Mouse (Mus musculus) embryonic facial prominence, embryonic 10.5 days (tissue): Measurements from ENCODE around the gene Olfr1423. TPM values are rescaled to one million over a fixed set of nuclear protein-coding genes. Genes with fewer than 3 reads are reported as not detected.
"Not testable (repeated sequence)": the region's sequence is repeated elsewhere in the genome, so short reads cannot be mapped to it uniquely, and the experiment has no call there.

Experiments used
- DNase-seq: peaks from one replicate; pipeline ENCODE4 v3.0.0-alpha.2; 2017; ENCODE audit warnings: low spot score
- H3K27ac ChIP-seq: fragments of 300-500 bp; sonication (generic); replicated peaks from 2 replicates; pipeline ENCODE4 v1.5.1; 2016; ENCODE audit warnings: mild to moderate bottlenecking
- H3K27me3 ChIP-seq: fragments of 300-500 bp; sonication (generic); replicated peaks from 2 replicates; pipeline ENCODE4 v1.6.1; 2016; ENCODE audit warnings: low read depth, mild to moderate bottlenecking; ENCODE audit not compliant: poor library complexity, severe bottlenecking
- H3K36me3 ChIP-seq: fragments of 300-500 bp; sonication (generic); replicated peaks from 2 replicates; pipeline ENCODE4 v1.6.1; 2016; ENCODE audit warnings: mild to moderate bottlenecking, moderate library complexity
- H3K4me1 ChIP-seq: fragments of 300-500 bp; sonication (generic); 2 replicates; pipeline ENCODE4 v1.6.1; 2016
- H3K4me3 ChIP-seq: fragments of 300-500 bp; sonication (generic); 2 replicates; pipeline ENCODE4 v1.5.1; 2016; ENCODE audit warnings: mild to moderate bottlenecking, moderate library complexity
- H3K9me3 ChIP-seq: fragments of 300-500 bp; sonication (generic); 2 replicates; pipeline ENCODE4 v1.6.1; 2016; ENCODE audit warnings: mild to moderate bottlenecking
- WGBS: fragments of 180-500 bp; shearing (Covaris S2); methylation state at CpG from one replicate; pipeline ENCODE4 v1.1.7; 2016; 5-methylcytosine and 5-hydroxymethylcytosine counted together
- polyA plus RNA-seq: library from polyadenylated mRNA; unstranded; fragments of >200 nt; fragmentation: Nextera tagmentation; extraction: Ambion mirVana; gene quantifications from 2 replicates; pipeline ENCODE4 v1.2.1, GENCODE M21; 2016

The Olfr1423 gene
- polyA plus RNA-seq, 1 experiment from 2014 or later = 0.04 TPM

DNA sequence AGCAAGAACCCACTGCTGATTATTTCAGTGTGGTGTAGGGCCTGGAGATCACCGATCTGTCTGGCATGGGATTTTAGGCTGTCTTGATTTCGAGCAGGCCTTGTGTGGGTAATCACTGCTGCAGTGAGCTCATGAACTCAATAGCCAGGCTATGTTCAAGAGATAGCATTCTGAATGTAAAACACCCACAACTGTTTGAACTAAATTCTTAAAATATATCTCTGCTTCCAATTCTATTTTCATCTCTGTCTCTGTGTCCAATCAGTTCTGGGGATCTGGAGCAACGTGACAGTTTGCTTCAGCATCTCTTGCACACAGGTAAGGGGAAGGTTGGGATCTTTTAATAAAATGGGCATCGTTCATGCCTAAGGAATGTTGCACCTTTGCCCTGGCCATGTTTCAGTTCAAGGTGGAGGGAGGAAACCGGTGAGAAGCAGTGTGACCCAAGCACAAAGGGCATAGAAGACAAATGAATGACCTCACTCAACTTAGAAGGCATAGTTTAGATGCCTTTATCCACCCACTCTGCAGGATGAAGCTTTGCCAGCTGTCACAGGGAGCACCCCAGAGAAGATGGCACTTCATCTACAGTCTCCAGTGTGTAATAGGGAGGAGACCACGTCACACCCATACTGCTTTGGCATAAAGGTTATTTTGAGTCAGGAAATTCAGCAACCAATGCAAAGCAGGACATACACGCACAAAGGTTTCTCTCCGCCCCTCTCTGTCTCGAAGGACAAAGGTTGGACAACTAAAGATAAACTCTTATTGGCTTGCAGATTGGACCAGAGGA lies 36.7 kb downstream of the Olfr1423 start:
- peaks cover 35% of the 10 kb centered on the region for H3K4me1 ChIP-seq
- peak overlapping the region; percentile 69 for H3K4me3 ChIP-seq
- 64% methylated on average over 9 of the region's 9 CpGs for WGBS
- no peaks in the 10 kb centered on the region for H3K36me3 ChIP-seq
- no peaks in the 10 kb centered on the region for H3K27me3 ChIP-seq
- H3K27ac ChIP-seq = no peak overlapping the region
- DNase-seq = no peak
- H3K9me3 ChIP-seq = no peaks in the 10 kb centered on the region

DNA sequence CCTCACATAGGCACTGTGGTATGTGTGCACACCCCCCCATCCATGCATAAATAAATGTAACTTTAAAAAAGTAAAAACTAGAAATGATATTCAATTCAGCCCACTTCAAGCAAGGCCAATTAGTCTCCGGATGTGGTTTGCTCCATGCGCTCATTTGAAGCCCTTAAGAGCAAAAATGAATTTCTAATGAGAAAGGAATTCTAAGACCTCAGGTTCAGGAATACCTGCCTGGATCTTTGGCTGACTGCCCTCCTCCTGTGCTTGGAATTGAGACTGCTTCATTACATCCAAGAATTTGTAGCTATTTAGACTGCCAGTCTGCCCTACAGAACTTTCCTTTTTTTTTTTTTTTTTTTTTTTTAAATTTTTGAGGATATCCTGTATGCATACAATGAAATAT lies 37.5 kb downstream of the Olfr1423 start:
- WGBS = 86% methylated on average over 2 of the region's 2 CpGs
- DNase-seq = no peak

DNA sequence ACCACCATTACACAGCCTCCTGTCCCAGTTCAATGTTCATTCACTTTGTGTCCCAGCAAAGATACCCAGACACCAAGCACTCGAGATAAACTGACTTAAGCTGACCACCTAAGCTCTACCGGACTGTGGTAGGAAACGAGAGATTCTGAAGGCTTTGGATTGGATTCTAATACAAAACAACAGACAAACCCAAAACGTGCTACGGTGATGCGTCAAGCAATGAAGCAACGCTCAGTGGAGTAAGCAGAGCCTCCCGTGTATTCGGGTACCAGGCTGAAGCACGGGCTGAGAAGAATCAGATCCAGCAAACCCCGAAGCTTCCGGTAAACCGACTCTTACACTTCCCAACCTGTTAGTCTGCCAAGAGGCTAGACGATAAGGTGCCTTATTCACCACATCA lies 38.3 kb downstream of the Olfr1423 start:
- no peaks in the 10 kb centered on the region for H3K27me3 ChIP-seq
- peaks cover 25% of the 10 kb centered on the region for H3K4me1 ChIP-seq
- WGBS = 50% methylated on average over 14 of the region's 14 CpGs
- H3K4me3 ChIP-seq = peak overlapping the region; percentile 44
- no peaks in the 10 kb centered on the region for H3K9me3 ChIP-seq
- peak overlapping the region; percentile 19; the same call in 1 of the 2 replicates for H3K27ac ChIP-seq
- no peaks in the 10 kb centered on the region for H3K36me3 ChIP-seq
- DNase-seq = no peak

More for the DNA sequence above, 37.5 kb downstream of the Olfr1423 start:
- H3K9me3 ChIP-seq = no peaks in the 10 kb centered on the region
- H3K27ac ChIP-seq = no peak overlapping the region
- H3K4me3 ChIP-seq = no peak overlapping the region
- H3K27me3 ChIP-seq = no peaks in the 10 kb centered on the region
- peaks cover 29% of the 10 kb centered on the region for H3K4me1 ChIP-seq
- H3K36me3 ChIP-seq = no peaks in the 10 kb centered on the region

DNA sequence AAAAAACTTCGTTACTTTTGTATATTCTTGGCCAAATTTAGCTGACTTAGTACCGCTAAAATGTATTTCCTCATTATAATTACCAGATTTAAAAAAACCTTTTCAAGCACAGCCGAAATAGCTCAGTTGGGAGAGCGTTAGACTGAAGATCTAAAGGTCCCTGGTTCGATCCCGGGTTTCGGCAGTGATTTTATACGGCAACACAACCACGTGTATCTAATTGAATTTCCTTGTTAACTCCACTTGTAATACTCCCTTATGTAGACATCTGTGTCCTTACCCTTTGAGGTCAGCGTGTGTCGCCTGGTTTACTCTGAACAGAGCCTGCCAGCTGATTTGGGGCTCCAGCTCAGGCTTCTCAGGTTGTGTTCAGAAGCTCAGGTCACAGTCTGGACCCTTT lies 39.0 kb downstream of the Olfr1423 start:
- Histone ChIP-seq H3K36me3 (no peaks in the 10 kb centered on the region), H3K9me3 (no peaks in the 10 kb centered on the region), H3K4me3 (peak overlapping the region; percentile 44), H3K4me1 (peaks cover 18% of the 10 kb centered on the region), H3K27ac (no peak overlapping the region), H3K27me3 (no peaks in the 10 kb centered on the region)
- WGBS = 2% methylated on average over 11 of the region's 11 CpGs
- DNase-seq = peak; percentile 84

DNA sequence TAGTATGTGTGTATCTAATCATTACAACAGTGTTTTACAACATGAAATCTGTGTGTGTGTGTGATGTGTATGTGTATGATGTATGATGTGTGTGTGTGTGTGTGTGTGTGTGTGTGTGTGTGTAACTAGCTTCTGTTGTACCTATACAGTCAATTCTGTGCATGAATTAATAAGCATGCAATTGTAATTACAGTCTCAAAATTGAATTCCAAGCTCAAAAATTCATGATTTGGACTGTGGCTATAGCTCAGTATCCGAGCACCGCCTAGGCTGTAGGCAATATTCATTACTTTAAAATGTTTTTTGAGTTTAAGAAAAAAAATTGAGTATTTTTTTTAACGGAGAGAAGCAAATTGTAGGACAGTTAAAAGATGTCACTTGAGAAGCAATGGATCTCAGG lies 39.4 kb downstream of the Olfr1423 start:
- H3K4me3 ChIP-seq = peak overlapping the region; percentile 44
- no peaks in the 10 kb centered on the region for H3K9me3 ChIP-seq
- no peaks in the 10 kb centered on the region for H3K36me3 ChIP-seq
- 25% methylated on average over 3 of the region's 3 CpGs for WGBS
- H3K27me3 ChIP-seq = no peaks in the 10 kb centered on the region
- no peak for DNase-seq
- H3K27ac ChIP-seq = no peak overlapping the region
- H3K4me1 ChIP-seq = peaks cover 14% of the 10 kb centered on the region

DNA sequence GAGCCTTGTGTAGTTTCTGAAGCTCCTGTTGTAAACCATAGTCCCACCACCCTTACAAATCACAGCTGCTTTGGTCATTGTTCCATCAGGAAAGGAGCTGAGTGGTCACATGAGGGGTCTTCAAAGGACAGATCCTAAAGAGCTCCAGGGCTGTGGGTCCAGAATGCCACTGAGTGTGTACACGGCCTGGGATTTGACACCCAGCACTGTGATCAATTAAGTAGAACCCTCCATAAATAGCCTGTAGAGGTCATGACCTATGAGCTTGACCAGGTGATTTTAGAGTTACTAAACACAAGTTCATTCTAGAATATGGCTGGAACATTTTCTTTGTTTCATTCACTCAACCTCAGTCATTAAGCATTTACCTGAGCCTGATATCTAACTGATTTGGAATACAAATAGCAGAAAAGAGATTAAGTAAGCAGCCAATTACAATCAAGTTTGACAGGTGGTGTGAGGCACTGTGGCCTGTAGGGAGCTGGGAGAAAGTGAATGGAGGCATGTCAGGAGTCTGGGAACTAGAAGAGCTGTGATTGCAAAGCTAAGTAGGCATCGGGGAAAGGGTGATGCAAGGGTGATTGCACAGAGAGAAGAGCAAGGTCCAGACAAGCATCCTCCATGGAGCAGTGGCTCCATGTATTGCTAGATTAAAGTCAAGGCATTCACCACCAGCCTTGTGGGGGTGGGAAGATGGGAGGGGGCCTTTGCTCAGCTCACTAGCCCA lies 45.2 kb downstream of the Olfr1423 start:
- 0 out of 2 replicates have a peak, but pooled peaks cover 4% of the 10 kb centered on the region for H3K4me1 ChIP-seq
- H3K9me3 ChIP-seq = no peaks in the 10 kb centered on the region
- 69% methylated on average over 2 of the region's 2 CpGs for WGBS
- H3K27me3 ChIP-seq = no peaks in the 10 kb centered on the region
- H3K4me3 ChIP-seq = no peak overlapping the region
- DNase-seq = no peak
- peaks cover 45% of the 10 kb centered on the region for H3K36me3 ChIP-seq
- no peak overlapping the region for H3K27ac ChIP-seq

DNA sequence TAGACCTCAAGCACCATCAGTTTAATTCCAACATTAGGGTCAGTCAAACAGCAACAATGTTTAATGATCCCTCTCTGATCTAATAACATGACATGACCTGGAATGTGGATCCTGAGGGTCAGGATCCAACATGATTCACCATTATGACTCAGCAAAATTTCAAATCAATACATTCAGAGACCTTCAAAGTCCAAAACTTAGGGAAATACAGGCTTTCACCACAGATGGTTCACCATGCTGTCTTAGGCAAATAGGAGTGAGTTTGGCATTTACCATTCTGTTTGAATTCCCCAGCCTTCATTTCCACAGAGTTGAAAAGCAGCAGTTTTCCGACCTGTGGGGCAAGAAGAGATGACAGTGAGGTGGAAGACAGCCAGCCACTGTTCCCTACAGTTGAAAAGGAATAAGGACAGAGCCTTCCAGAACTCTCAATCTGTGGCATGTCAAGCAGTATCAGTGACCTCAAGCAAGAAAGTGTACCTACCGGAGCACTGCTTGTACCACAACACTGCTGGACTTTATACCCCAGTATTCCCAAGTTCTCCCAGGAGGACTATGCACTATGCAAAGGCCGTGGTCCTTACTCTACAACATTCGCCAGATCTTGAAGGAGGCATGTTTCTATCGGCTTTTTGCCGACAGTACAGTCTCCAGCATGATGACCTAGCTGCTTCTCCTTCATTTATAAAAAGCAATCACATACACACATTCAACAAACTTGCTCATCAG lies 46.2 kb downstream of the Olfr1423 start:
- Histone ChIP-seq H3K36me3 (peaks cover 55% of the 10 kb centered on the region), H3K27me3 (no peaks in the 10 kb centered on the region), H3K4me3 (no peak overlapping the region), H3K27ac (no peak overlapping the region), H3K4me1 (no peaks in the 10 kb centered on the region), H3K9me3 (no peaks in the 10 kb centered on the region)
- WGBS = 90% methylated on average over 6 of the region's 6 CpGs
- no peak for DNase-seq

DNA sequence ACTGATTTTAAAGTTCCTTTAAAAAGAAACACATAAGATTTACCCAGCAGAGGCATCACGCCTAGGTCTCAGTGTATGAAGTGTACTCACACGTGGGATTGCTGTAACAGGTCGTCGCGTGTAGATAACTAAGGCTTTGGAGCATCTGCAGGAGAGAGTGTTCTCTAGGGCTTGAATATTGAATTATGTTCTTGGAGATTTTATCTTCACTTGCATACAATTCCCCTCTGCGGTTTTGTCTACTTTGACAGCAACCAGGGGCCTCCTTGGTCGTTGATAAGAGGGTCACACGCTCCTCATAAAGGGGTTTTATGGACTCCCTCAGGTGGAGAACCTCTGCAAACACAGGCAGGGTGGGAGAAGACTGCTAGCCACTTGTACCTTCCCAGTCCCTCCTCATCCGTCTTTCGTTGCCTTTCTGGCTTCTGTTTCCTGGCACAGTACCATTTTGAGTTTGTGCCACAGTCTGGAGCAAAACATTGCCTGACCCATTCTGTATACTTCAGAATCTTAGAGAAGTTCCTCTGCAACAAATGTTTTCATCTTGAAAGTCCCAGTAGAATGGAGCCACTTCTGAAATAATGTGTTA lies 48.6 kb downstream of the Olfr1423 start:
- 93% methylated on average over 10 of the region's 10 CpGs for WGBS
- Histone ChIP-seq H3K4me3 (no peak overlapping the region), H3K4me1 (no peaks in the 10 kb centered on the region), H3K9me3 (no peaks in the 10 kb centered on the region), H3K36me3 (peaks cover 78% of the 10 kb centered on the region), H3K27ac (no peak overlapping the region), H3K27me3 (no peaks in the 10 kb centered on the region)
- DNase-seq = no peak

DNA sequence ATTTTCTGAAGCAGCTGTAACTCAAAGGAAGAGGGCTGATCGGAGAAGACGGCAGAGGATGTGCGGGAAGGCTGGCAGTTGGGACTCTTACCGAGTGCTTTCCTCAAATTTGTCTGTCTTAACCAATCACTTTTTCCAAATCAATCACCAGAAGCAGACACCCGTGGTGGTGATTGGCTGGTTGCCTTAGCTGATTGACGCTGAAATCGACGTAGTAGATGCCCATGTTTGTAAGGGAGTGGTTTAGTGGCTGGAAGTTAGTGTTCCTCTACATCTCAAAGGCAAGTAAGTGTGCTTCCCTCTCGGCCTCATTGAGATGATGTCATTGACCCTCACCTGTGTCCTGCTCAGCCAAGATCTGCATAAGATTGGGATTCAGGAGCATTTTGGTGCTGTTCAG lies 49.1 kb downstream of the Olfr1423 start:
- WGBS = 94% methylated on average over 9 of the region's 9 CpGs
- Histone ChIP-seq H3K9me3 (no peaks in the 10 kb centered on the region), H3K27ac (no peak overlapping the region), H3K36me3 (peaks cover 83% of the 10 kb centered on the region), H3K27me3 (no peaks in the 10 kb centered on the region), H3K4me1 (no peaks in the 10 kb centered on the region), H3K4me3 (no peak overlapping the region)
- no peak for DNase-seq

DNA sequence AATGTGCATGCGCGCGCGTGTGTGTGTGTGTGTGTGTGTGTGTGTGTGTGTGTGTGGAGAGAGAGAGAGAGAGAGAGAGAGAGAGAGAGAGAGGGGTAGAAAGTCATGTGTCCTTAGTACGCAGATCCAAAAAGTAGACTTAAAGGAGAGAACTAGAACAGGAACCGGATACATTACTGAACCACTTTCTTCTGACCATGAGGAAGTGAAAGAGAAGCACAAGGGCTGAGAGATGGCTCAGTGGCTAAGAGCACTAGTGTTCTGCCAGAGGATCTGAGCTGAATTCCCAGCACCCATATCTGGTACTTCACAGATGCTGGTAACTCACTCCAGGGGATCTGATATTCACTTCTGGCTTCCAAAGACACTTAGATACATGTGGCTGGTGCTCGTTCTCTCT lies 51.8 kb downstream of the Olfr1423 start:
- 95% methylated on average over 7 of the region's 7 CpGs for WGBS

DNA sequence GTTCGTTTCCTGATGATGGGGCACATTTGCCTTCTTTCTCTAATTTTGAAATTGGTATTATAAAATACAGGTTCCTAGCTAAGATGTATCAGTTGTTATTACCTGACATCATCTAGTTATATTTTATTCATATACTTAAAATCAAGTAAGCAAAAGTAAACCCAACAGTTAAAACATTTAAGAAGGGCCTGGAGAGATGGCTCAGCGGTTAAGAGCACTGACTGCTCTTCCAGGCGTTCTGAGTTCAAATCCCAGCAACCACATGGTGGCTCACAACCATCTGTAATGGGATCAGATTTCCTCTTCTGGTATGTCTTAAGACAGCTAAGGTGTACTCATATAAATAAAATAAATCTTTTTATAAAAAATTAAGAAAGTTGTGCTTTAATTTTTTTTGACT lies 53.3 kb downstream of the Olfr1423 start:
- Histone ChIP-seq H3K9me3 (no peaks in the 10 kb centered on the region), H3K36me3 (peaks cover 96% of the 10 kb centered on the region), H3K27ac (no peak overlapping the region), H3K4me3 (no peak overlapping the region), H3K4me1 (no peaks in the 10 kb centered on the region), H3K27me3 (no peaks in the 10 kb centered on the region)
- 92% methylated on average over 3 of the region's 3 CpGs for WGBS
- DNase-seq = no peak

More for the DNA sequence above, 51.8 kb downstream of the Olfr1423 start:
- Histone ChIP-seq H3K36me3 (peaks cover 93% of the 10 kb centered on the region), H3K27me3 (no peaks in the 10 kb centered on the region), H3K4me1 (no peaks in the 10 kb centered on the region), H3K9me3 (no peaks in the 10 kb centered on the region), H3K27ac (no peak overlapping the region), H3K4me3 (no peak overlapping the region)
- no peak for DNase-seq

DNA sequence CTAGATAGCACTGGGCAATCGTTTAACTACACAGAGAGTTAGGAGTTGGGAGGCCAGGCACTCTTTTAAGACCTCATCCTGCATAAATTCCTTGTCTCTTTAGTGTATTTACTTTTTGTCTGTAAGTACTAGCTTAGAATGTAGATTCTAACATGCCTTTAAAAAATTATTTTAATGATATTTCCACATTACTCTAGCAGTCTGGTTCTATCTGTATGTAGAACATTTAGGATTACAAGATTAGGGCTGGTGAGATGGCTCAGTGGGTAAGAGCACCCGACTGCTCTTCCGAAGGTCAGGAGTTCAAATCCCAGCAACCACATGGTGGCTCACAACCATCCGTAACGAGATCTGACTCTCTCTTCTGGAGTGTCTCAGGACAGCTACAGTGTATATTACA lies 56.5 kb downstream of the Olfr1423 start:
- H3K36me3 ChIP-seq = peaks cover 97% of the 10 kb centered on the region
- H3K9me3 ChIP-seq, H3K27ac ChIP-seq, H3K4me3 ChIP-seq, H3K27me3 ChIP-seq, H3K4me1 ChIP-seq, DNase-seq: not testable (repeated sequence)
- 84% methylated on average over 5 of the region's 5 CpGs for WGBS
